Mouse (Mus musculus) megakaryocyte, embryonic 14.5 days (primary cell): ENCODE data around the gene Cul7.

Source experiments
- FLI1 ChIP-seq: IDR thresholded peaks from 2 replicates; pipeline ENCODE4 v1.6.1; 2012; ENCODE audit warnings: low read length, inconsistent platforms, mixed read lengths
- GATA1 ChIP-seq: IDR thresholded peaks from 3 replicates; pipeline ENCODE4 v1.6.1; 2012; ENCODE audit warnings: mixed read lengths, low read length, inconsistent platforms, borderline replicate concordance

DNA sequence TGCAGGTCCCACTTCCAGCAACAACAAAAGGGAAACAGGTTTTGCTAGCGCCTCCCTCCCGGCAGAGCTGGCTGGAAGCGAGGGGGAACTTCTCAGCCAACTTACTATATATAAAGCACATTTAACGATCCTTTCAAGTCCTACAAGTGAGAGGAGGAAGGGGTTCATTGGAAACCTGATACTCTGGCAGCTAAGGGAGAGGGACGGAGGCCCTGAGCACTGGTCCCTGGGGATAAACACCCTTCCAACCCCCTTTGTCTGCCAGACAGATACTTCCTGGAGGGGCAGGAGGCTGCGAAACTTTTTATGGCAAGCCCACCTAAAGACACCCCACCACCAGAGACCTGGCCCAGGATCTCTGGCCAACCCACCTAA lies 31.8 kb upstream of the Cul7 start:
- TF ChIP-seq GATA1 (no peak), FLI1 (no peak)
